In the genomic region with DNA sequence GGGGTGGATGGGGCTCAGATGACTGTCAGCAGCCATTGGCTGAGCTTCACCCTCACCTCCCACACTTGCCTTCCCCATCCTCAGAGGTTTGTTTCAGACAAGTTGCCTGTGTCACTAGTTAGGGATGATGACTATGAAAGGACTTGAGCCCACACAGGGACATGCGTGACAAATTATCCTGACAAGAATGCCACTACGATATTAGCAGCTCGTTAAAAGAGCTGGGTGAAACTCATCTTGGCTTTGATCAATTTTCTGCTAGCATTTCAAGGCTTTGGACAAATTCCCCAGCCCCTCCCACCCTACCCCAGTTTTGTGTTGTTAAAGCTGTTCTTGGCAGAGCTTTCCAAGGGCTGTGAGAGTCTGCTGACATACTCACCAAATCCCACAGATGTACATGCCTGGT, we compare ENCODE assay signal across 14 mouse cellular contexts.
DNase-seq lines count a peak whose midpoint lies in the region; ATAC-seq and TF ChIP-seq lines count a peak whose summit lies in the region.
"Had no signal": no experiment of that assay in that cellular context is flagged by ENCODE, and none has a peak within 500 bp of the region (broad histone marks: within the 10 kb centered on the region; RNA-seq: fewer than 3 reads in every experiment).

No protein-coding gene starts in this region.

- DNase-seq in layer of hippocampus, adult 2 months (ENCODE audit: low spot score in 2 of 2) = peak in 1 of 2 experiments; percentile 41
- no peak for DNase-seq in layer of hippocampus, adult 9-10 months (ENCODE audit: low spot score)
- DNase-seq in right cerebral cortex, postnatal 25 days = peak; percentile 30
- no peak for DNase-seq in right cerebral cortex, postnatal 14 days
- DNase-seq in forebrain, postnatal 0 days = peak; percentile 68
- peak; percentile 72 for DNase-seq in telencephalon, adult 2 months (ENCODE audit: low read depth, low spot score)
- no peak for DNase-seq in adipocyte (ENCODE audit: low spot score)
- DNase-seq in heart, adult 2 months = no peak
- DNase-seq: kidney, postnatal 10 days had no signal

- intact Hi-C loops in heart, adult 2 months (cut with DNase I) = no loop called here

- TF ChIP-seq POLR2A in heart, adult 2 months (IDR thresholded peaks at IDR 0.05; ENCODE audit: insufficient read depth, low read depth, low read length) = no peak

- 26% methylated on average over 3 of the region's 3 CpGs for WGBS in forebrain, postnatal 0 days
- WGBS in heart, adult 2 months = 80% methylated on average over 3 of the region's 3 CpGs

- no peaks in the 10 kb centered on the region for H3K79me2 ChIP-seq in heart, adult 2 months (replicated peaks; ENCODE audit: control insufficient read depth, insufficient read depth, low read length)

- H3K4me2 ChIP-seq in forebrain, postnatal 0 days (ENCODE audit: low read depth) = no peak overlapping the region
- H3K4me2 ChIP-seq: heart, embryonic 13.5 days; hindbrain, embryonic 15.5 days; limb, embryonic 12.5 days; neural tube, embryonic 13.5 days; stomach, embryonic 15.5 days had no signal

- peak overlapping the region; percentile 74 for H3K27ac ChIP-seq in layer of hippocampus, adult 2 months
- H3K27ac ChIP-seq in forebrain, postnatal 0 days (ENCODE audit: low read depth, low read length) = 0 out of 2 replicates have a peak overlapping the region, but pooled peaks have one; percentile 10
- no peak overlapping the region for H3K27ac ChIP-seq in heart, adult 2 months
- H3K27ac ChIP-seq: heart, embryonic 13.5 days; hindbrain, embryonic 15.5 days; limb, embryonic 12.5 days; neural tube, embryonic 13.5 days had no signal

- no peak overlapping the region for H3K9ac ChIP-seq in forebrain, postnatal 0 days
- no peak overlapping the region for H3K9ac ChIP-seq in heart, adult 2 months (ENCODE audit: low read depth, low read length)
- H3K9ac ChIP-seq: heart, embryonic 13.5 days; hindbrain, embryonic 15.5 days; limb, embryonic 12.5 days; neural tube, embryonic 13.5 days; stomach, embryonic 15.5 days had no signal

- no peaks in the 10 kb centered on the region; the same call in 1 of the 2 replicates for H3K4me1 ChIP-seq in forebrain, postnatal 0 days (ENCODE audit: insufficient read depth)
- no peaks in the 10 kb centered on the region for H3K4me1 ChIP-seq in heart, adult 2 months (ENCODE audit: control insufficient read depth, insufficient read depth, low read length)

- H3K27me3 ChIP-seq in forebrain, postnatal 0 days (ENCODE audit: insufficient read depth, low read length) = no peaks in the 10 kb centered on the region
- H3K27me3 ChIP-seq in heart, adult 2 months (ENCODE audit: control insufficient read depth, insufficient read depth, low read length) = no peaks in the 10 kb centered on the region
- H3K27me3 ChIP-seq: heart, embryonic 13.5 days; hindbrain, embryonic 15.5 days; limb, embryonic 12.5 days; neural tube, embryonic 13.5 days; stomach, embryonic 15.5 days had no signal

- TF ChIP-seq CTCF in layer of hippocampus, adult 2 months (conservative IDR thresholded peaks at IDR 0.05) = no peak
- no peak for TF ChIP-seq CTCF in forebrain, postnatal 0 days (IDR thresholded peaks at IDR 0.05; ENCODE audit: low read depth)
- no peak for TF ChIP-seq CTCF in heart, adult 2 months (IDR thresholded peaks at IDR 0.05)

- no peak overlapping the region for H3K4me3 ChIP-seq in layer of hippocampus, adult 2 months
- no peak overlapping the region for H3K4me3 ChIP-seq in forebrain, postnatal 0 days (ENCODE audit: low read depth, low read length)
- no peak overlapping the region for H3K4me3 ChIP-seq in heart, adult 2 months
- H3K4me3 ChIP-seq: heart, embryonic 13.5 days; hindbrain, embryonic 15.5 days; limb, embryonic 12.5 days; neural tube, embryonic 13.5 days; stomach, embryonic 15.5 days had no signal

- no peaks in the 10 kb centered on the region for H3K36me3 ChIP-seq in forebrain, postnatal 0 days (ENCODE audit: insufficient read depth)
- H3K36me3 ChIP-seq in heart, adult 2 months (ENCODE audit: control insufficient read depth, insufficient read depth, low read length) = no peaks in the 10 kb centered on the region
- H3K36me3 ChIP-seq: heart, embryonic 13.5 days; hindbrain, embryonic 15.5 days; limb, embryonic 12.5 days; neural tube, embryonic 13.5 days; stomach, embryonic 15.5 days had no signal

- H3K9me3 ChIP-seq in forebrain, postnatal 0 days (ENCODE audit: low read length) = no peaks in the 10 kb centered on the region
- H3K9me3 ChIP-seq: heart, embryonic 13.5 days; hindbrain, embryonic 15.5 days; limb, embryonic 12.5 days; neural tube, embryonic 13.5 days; stomach, embryonic 15.5 days had no signal

- ATAC-seq in forebrain, postnatal 0 days = peak; percentile 50

- TF ChIP-seq EP300 in heart, adult 2 months (IDR thresholded peaks at IDR 0.05; ENCODE audit: insufficient read depth, low read depth, low read length) = no peak

Comparison
In these comparisons a context has a peak if more than half of its experiments do, and no peak if none do; other contexts are left out.
1. DNase-seq: peak in right cerebral cortex, postnatal 25 days (single experiment), forebrain, postnatal 0 days (single experiment) and telencephalon, adult 2 months (single experiment); none in layer of hippocampus, adult 9-10 months (single experiment), right cerebral cortex, postnatal 14 days (single experiment), adipocyte (single experiment) and heart, adult 2 months (0 of 2).